Mouse (Mus musculus) megakaryocyte, embryonic 14.5 days (primary cell): ENCODE data around the gene Cep70. TPM values are rescaled to one million over a fixed set of nuclear protein-coding genes. Genes with fewer than 3 reads are reported as not detected.

ENCODE experiments used
- H3K27me3 ChIP-seq: replicated peaks from 2 replicates; pipeline ENCODE3; 2012; ENCODE audit warnings: inconsistent platforms
- H3K36me3 ChIP-seq: replicated peaks from 2 replicates; pipeline ENCODE3; 2012; ENCODE audit warnings: low read length, inconsistent platforms, mixed read lengths
- H3K4me1 ChIP-seq: 2 replicates; pipeline ENCODE4 v1.6.1; 2012; ENCODE audit warnings: inconsistent platforms
- H3K4me3 ChIP-seq: replicated peaks from 2 replicates; pipeline ENCODE3; 2012; ENCODE audit warnings: moderate library complexity, mild to moderate bottlenecking, inconsistent platforms
- H3K9me3 ChIP-seq: 2 replicates; pipeline ENCODE4 v1.6.1; 2012; ENCODE audit warnings: inconsistent platforms
- FLI1 ChIP-seq: IDR thresholded peaks from 2 replicates; pipeline ENCODE4 v1.6.1; 2012; ENCODE audit warnings: low read length, inconsistent platforms, mixed read lengths
- GATA1 ChIP-seq: IDR thresholded peaks from 3 replicates; pipeline ENCODE4 v1.6.1; 2012; ENCODE audit warnings: mixed read lengths, low read length, inconsistent platforms, borderline replicate concordance
- polyA plus RNA-seq: library from polyadenylated mRNA; stranded (reverse); fragments of >175 nt; gene quantifications from 2 replicates; pipeline ENCODE4 v1.2.3, GENCODE M21; 2012; ENCODE audit warnings: low replicate concordance; ENCODE audit not compliant: insufficient read depth

The Cep70 gene
- polyA plus RNA-seq, 1 experiment = 0.56 TPM

DNA sequence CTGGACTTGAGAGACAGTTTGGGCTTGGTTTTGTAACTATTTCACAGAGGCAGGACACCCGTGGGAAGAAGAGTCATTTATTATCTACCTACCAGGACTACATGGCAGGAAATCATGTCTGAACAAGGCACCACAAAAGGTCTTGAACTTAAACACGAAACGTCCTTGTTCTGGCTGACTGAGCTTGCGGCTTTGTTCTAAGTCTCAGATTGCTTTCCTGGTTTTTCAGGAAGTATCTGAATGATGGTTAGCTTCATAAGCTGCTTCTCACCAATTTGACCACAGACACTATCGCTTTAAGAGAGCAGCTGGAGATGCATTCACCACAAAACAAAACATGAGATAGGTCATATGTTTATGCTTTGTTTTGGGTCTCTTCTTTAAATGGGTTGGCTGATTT lies 2.6 kb upstream of the Cep70 start:
- H3K27me3 ChIP-seq = peaks cover 4% of the 10 kb centered on the region
- H3K36me3 ChIP-seq = peaks cover 37% of the 10 kb centered on the region
- H3K4me3 ChIP-seq = no peak overlapping the region
- 0 out of 2 replicates have a peak, but pooled peaks cover 3% of the 10 kb centered on the region for H3K9me3 ChIP-seq
- peaks cover 75% of the 10 kb centered on the region for H3K4me1 ChIP-seq
- TF ChIP-seq GATA1 = no peak
- TF ChIP-seq FLI1 = no peak

DNA sequence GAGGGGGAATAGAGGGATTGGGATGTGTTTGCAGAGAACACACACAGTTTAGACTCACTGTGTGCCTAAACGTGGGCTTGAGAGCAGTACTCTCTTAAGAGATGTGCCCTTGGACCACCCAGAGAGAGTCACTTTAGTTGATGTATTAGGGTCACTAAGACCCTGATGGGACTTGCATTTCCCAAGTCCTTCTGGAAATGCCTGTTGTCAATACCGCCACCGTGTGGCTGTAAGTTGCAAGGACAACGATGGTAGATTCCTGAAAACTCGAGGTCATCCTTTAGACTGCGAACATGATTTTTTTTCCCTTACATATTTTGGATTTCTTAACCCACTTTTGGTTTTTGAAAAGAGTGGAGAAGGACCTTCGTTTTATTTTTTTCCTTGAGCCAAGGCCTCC lies 1.1 kb upstream of the Cep70 start:
- peaks cover 2% of the 10 kb centered on the region for H3K27me3 ChIP-seq
- peak overlapping the region; percentile 97 for H3K4me3 ChIP-seq
- TF ChIP-seq GATA1 = no peak
- no peak for TF ChIP-seq FLI1
- peaks cover 78% of the 10 kb centered on the region for H3K4me1 ChIP-seq
- H3K36me3 ChIP-seq = peaks cover 37% of the 10 kb centered on the region
- 0 out of 2 replicates have a peak, but pooled peaks cover 3% of the 10 kb centered on the region for H3K9me3 ChIP-seq

GRCm38 (mm10) chr9:99242533-99243189 lies 506 bp upstream of the Cep70 start:
- Histone ChIP-seq H3K4me3 (peak overlapping the region; percentile 97), H3K4me1 (peaks cover 81% of the 10 kb centered on the region), H3K27me3 (peaks cover 1% of the 10 kb centered on the region), H3K9me3 (0 out of 2 replicates have a peak, but pooled peaks cover 3% of the 10 kb centered on the region), H3K36me3 (peaks cover 37% of the 10 kb centered on the region)
- TF ChIP-seq FLI1 = no peak
- TF ChIP-seq GATA1 = no peak

- 0 out of 2 replicates have a peak, but pooled peaks cover 3% of the 10 kb centered on the region for H3K9me3 ChIP-seq
Measured at GRCm38 (mm10) chr9:99243895-99244293, 727 bp downstream of the Cep70 start.

GRCm38 (mm10) chr9:99248304-99248703 lies 5.1 kb downstream of the Cep70 start:
- TF ChIP-seq GATA1 = no peak
- no peak for TF ChIP-seq FLI1
- Histone ChIP-seq H3K36me3 (peaks cover 66% of the 10 kb centered on the region), H3K4me1 (peaks cover 80% of the 10 kb centered on the region), H3K27me3 (no peaks in the 10 kb centered on the region), H3K9me3 (0 out of 2 replicates have a peak, but pooled peaks cover 3% of the 10 kb centered on the region), H3K4me3 (no peak overlapping the region)

More at GRCm38 (mm10) chr9:99243895-99244293, 727 bp downstream of the Cep70 start:
- H3K27me3 ChIP-seq = no peaks in the 10 kb centered on the region
- no peak for TF ChIP-seq GATA1
- no peak for TF ChIP-seq FLI1
- H3K36me3 ChIP-seq = peaks cover 40% of the 10 kb centered on the region
- H3K4me3 ChIP-seq = peak overlapping the region; percentile 97
- peaks cover 85% of the 10 kb centered on the region for H3K4me1 ChIP-seq

GRCm38 (mm10) chr9:99248906-99249305 lies 5.7 kb downstream of the Cep70 start:
- 0 out of 2 replicates have a peak, but pooled peaks cover 3% of the 10 kb centered on the region for H3K9me3 ChIP-seq
- H3K36me3 ChIP-seq = peaks cover 71% of the 10 kb centered on the region
- TF ChIP-seq GATA1 (no peak), FLI1 (no peak)
- no peak overlapping the region for H3K4me3 ChIP-seq
- H3K4me1 ChIP-seq = peaks cover 80% of the 10 kb centered on the region
- H3K27me3 ChIP-seq = no peaks in the 10 kb centered on the region

DNA sequence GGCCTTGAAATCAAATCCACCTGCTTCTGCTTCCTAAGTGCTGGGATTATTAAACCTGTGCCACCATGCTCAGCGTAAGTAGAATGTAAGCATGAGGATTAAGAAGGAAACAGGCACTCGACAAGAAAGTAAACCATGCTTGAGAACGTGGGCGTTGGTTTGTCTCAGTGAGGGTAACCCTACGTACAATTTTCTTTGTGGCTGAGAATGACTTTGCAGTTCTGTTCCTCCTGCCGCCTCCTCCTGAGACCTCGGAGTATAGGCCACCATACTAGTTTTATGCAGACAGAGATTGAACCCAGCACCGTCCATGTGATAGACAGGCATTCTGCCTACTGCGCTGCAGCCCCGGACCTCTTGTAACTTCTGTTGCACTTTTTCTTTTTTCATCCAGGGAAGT lies 10.7 kb downstream of the Cep70 start:
- no peak for TF ChIP-seq GATA1
- no peak for TF ChIP-seq FLI1
- 0 out of 2 replicates have a peak, but pooled peaks cover 3% of the 10 kb centered on the region for H3K9me3 ChIP-seq
- H3K36me3 ChIP-seq = peaks cover 83% of the 10 kb centered on the region
- no peak overlapping the region for H3K4me3 ChIP-seq
- peaks cover 48% of the 10 kb centered on the region for H3K4me1 ChIP-seq
- no peaks in the 10 kb centered on the region for H3K27me3 ChIP-seq

DNA sequence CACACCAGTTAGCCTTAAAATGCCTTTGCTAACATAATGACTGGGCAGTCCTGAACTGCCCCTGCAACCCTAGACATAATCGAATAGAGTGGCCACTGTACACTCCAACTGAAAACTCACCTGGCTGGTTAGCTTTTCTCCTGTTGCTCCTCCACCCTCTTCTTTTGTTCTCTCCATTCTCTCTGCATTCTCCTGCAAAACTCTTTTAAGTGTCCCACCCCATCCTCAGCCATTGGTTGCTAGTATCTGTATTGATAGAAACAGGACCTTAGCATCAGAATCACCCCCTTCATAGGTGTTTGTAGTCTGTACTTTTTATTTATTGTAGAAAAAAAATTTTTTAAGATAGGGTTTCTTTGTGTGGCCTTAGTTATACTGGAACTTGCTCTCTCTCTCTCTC lies 13.0 kb downstream of the Cep70 start:
- no peak for TF ChIP-seq FLI1
- TF ChIP-seq GATA1 = no peak
- Histone ChIP-seq H3K36me3 (peaks cover 88% of the 10 kb centered on the region), H3K27me3 (no peaks in the 10 kb centered on the region), H3K9me3 (no peaks in the 10 kb centered on the region), H3K4me3 (no peak overlapping the region), H3K4me1 (peaks cover 39% of the 10 kb centered on the region)

GRCm38 (mm10) chr9:99256821-99257220 lies 13.7 kb downstream of the Cep70 start:
- no peak overlapping the region for H3K4me3 ChIP-seq
- peaks cover 89% of the 10 kb centered on the region for H3K36me3 ChIP-seq
- no peaks in the 10 kb centered on the region for H3K27me3 ChIP-seq
- no peaks in the 10 kb centered on the region for H3K9me3 ChIP-seq
- TF ChIP-seq FLI1 (no peak), GATA1 (no peak)
- H3K4me1 ChIP-seq = peaks cover 33% of the 10 kb centered on the region

DNA sequence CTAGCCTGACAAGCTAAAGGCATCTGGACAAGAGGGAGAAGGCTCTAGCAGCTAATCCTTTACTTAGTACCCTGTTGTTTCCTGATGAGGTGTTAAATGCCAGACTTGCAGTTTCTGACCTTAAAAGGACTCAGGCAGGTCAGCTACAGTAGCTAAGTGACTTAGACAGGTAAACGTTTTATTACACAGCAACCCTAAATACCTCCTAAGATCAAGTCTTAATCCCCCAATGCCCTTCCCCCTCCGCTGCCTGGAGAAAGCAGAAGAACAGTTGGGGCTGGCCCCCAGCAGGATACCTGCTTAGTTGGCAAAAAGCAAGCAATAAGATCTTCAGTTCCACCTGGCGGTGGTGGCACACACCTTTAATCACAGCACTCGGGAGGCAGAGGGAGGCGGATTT lies 15.7 kb downstream of the Cep70 start:
- TF ChIP-seq FLI1 = no peak
- TF ChIP-seq GATA1 = no peak
- peaks cover 97% of the 10 kb centered on the region for H3K36me3 ChIP-seq
- no peak overlapping the region for H3K4me3 ChIP-seq
- H3K27me3 ChIP-seq = no peaks in the 10 kb centered on the region
- no peaks in the 10 kb centered on the region for H3K9me3 ChIP-seq
- H3K4me1 ChIP-seq = peaks cover 19% of the 10 kb centered on the region
